8 mouse cellular contexts compared by ENCODE assay signal in genomic region chr15:94025239-94025971, GRCm38 (mm10).
DNase-seq lines count a peak whose midpoint lies in the region; ATAC-seq lines count a peak whose summit lies in the region.

No protein-coding gene starts in this region.

- no peak for ATAC-seq in hindbrain, embryonic 16.5 days
- peak; percentile 72; the same call in 1 of the 2 replicates for ATAC-seq in embryonic facial prominence, embryonic 12.5 days (ENCODE audit: insufficient number of reproducible peaks, insufficient read depth, low FRiP score, low TSS enrichment)
- ATAC-seq in granulocyte monocyte progenitor cell, adult 5-6 weeks (replicated peaks; ENCODE audit: poor library complexity, severe bottlenecking) = no peak
- no peak for ATAC-seq in hindbrain, embryonic 13.5 days (ENCODE audit: low FRiP score)

- intact Hi-C loops in heart, postnatal 10 days (cut with DNase I) = no loop called here

- H3K9ac ChIP-seq in hindbrain, embryonic 16.5 days (ENCODE audit: low read depth, low read length) = no peak overlapping the region
- no peak overlapping the region for H3K9ac ChIP-seq in embryonic facial prominence, embryonic 12.5 days
- no peak overlapping the region for H3K9ac ChIP-seq in hindbrain, embryonic 13.5 days

- H3K27ac ChIP-seq in hindbrain, embryonic 10.5 days = 0 out of 2 replicates have a peak overlapping the region, but pooled peaks have one; percentile 5
- no peak overlapping the region for H3K27ac ChIP-seq in hindbrain, embryonic 16.5 days (ENCODE audit: low read depth, low read length)
- H3K27ac ChIP-seq in embryonic facial prominence, embryonic 12.5 days = peak overlapping the region; percentile 77
- no peak overlapping the region for H3K27ac ChIP-seq in hindbrain, embryonic 13.5 days

- H3K4me2 ChIP-seq in hindbrain, embryonic 16.5 days (ENCODE audit: low read length) = no peak overlapping the region
- no peak overlapping the region for H3K4me2 ChIP-seq in embryonic facial prominence, embryonic 12.5 days (replicated peaks)
- no peak overlapping the region for H3K4me2 ChIP-seq in hindbrain, embryonic 13.5 days

- no peaks in the 10 kb centered on the region for H3K4me1 ChIP-seq in hindbrain, embryonic 10.5 days (replicated peaks)
- peaks cover 2% of the 10 kb centered on the region; the same call in 1 of the 2 replicates for H3K4me1 ChIP-seq in hindbrain, embryonic 16.5 days (ENCODE audit: control insufficient read depth, insufficient read depth, low read depth, low read length)
- peaks cover 19% of the 10 kb centered on the region for H3K4me1 ChIP-seq in embryonic facial prominence, embryonic 12.5 days
- no peaks in the 10 kb centered on the region for H3K4me1 ChIP-seq in hindbrain, embryonic 13.5 days (replicated peaks)

- H3K27me3 ChIP-seq in hindbrain, embryonic 10.5 days (ENCODE audit: insufficient read depth, poor library complexity, severe bottlenecking) = no peaks in the 10 kb centered on the region
- H3K27me3 ChIP-seq in hindbrain, embryonic 16.5 days (replicated peaks; ENCODE audit: control insufficient read depth, insufficient read depth, low read length) = no peaks in the 10 kb centered on the region
- H3K27me3 ChIP-seq in embryonic facial prominence, embryonic 12.5 days = no peaks in the 10 kb centered on the region
- H3K27me3 ChIP-seq in hindbrain, embryonic 13.5 days = no peaks in the 10 kb centered on the region

- no peak overlapping the region for H3K4me3 ChIP-seq in hindbrain, embryonic 10.5 days
- H3K4me3 ChIP-seq in hindbrain, embryonic 16.5 days (ENCODE audit: low read length) = no peak overlapping the region
- H3K4me3 ChIP-seq in embryonic facial prominence, embryonic 12.5 days = no peak overlapping the region
- H3K4me3 ChIP-seq in hindbrain, embryonic 13.5 days = no peak overlapping the region

- H3K36me3 ChIP-seq in hindbrain, embryonic 10.5 days = no peaks in the 10 kb centered on the region
- H3K36me3 ChIP-seq in hindbrain, embryonic 16.5 days (ENCODE audit: control insufficient read depth, insufficient read depth, low read length) = no peaks in the 10 kb centered on the region
- H3K36me3 ChIP-seq in embryonic facial prominence, embryonic 12.5 days = no peaks in the 10 kb centered on the region
- H3K36me3 ChIP-seq in hindbrain, embryonic 13.5 days = no peaks in the 10 kb centered on the region

- H3K9me3 ChIP-seq in hindbrain, embryonic 10.5 days = no peaks in the 10 kb centered on the region
- no peaks in the 10 kb centered on the region for H3K9me3 ChIP-seq in hindbrain, embryonic 16.5 days (ENCODE audit: control insufficient read depth, low read length)
- H3K9me3 ChIP-seq in embryonic facial prominence, embryonic 12.5 days = no peaks in the 10 kb centered on the region
- H3K9me3 ChIP-seq in hindbrain, embryonic 13.5 days = no peaks in the 10 kb centered on the region

- DNase-seq in hindbrain, embryonic 10.5 days (ENCODE audit: low spot score) = no peak
- peak; percentile 30 for DNase-seq in heart, postnatal 10 days
- peak; percentile 23 for DNase-seq in lung, postnatal 14 days
- DNase-seq in thymus, postnatal 25 days = no peak

- 81% methylated on average over 20 of the region's 20 CpGs for WGBS in hindbrain, embryonic 10.5 days
- 73% methylated on average over 20 of the region's 20 CpGs for WGBS in hindbrain, embryonic 16.5 days
- 33% methylated on average over 20 of the region's 20 CpGs for WGBS in embryonic facial prominence, embryonic 12.5 days
- WGBS in hindbrain, embryonic 13.5 days = 71% methylated on average over 20 of the region's 20 CpGs

Comparison
In these comparisons a context has a peak if more than half of its experiments do, and no peak if none do; other contexts are left out.
1. H3K27ac ChIP-seq: peak in hindbrain, embryonic 10.5 days (single experiment) and embryonic facial prominence, embryonic 12.5 days (single experiment); none in hindbrain, embryonic 16.5 days (single experiment) and hindbrain, embryonic 13.5 days (single experiment).
2. DNase-seq: peak in heart, postnatal 10 days (2 of 2) and lung, postnatal 14 days (single experiment); none in hindbrain, embryonic 10.5 days (single experiment) and thymus, postnatal 25 days (single experiment).